Mouse (Mus musculus): ENCODE measurements at regions not wholly inside any gene's neighbourhood (a gene's known extent, or its start where the extent isn't known, plus 50 kb on each side); places are given as distances from the start of the nearest gene placed in this dataset.

GRCm38 (mm10) chr3:25208041-25208685 is 64.1 kb upstream of the Naaladl2 start:
- H3K4me3 ChIP-seq (ENCODE audit: control insufficient read depth in 1 of 2, insufficient read depth in 1 of 2, low read depth in 2 of 2, low read length in 2 of 2): no peak overlapping the region
- H3K4me1 ChIP-seq (ENCODE audit: control insufficient read depth in 1 of 2, insufficient read depth in 2 of 2, low read length in 2 of 2): no peaks in the 10 kb centered on the region
- no peaks in the 10 kb centered on the region for H3K36me3 ChIP-seq (ENCODE audit: control insufficient read depth in 1 of 2, insufficient read depth in 2 of 2, low read length in 2 of 2)
- H3K9me3 ChIP-seq (replicated peaks; ENCODE audit: insufficient read depth, low read length): no peaks in the 10 kb centered on the region
- no peak for DNase-seq (ENCODE audit: low read depth, low spot score)
- H3K27me3 ChIP-seq (ENCODE audit: control insufficient read depth in 1 of 2, insufficient read depth in 2 of 2, low read length in 2 of 2): no peaks in the 10 kb centered on the region; a peak in 1 of 4 replicates
- H3K9ac ChIP-seq (ENCODE audit: control insufficient read depth, low read depth, low read length, poor library complexity, severe bottlenecking): no peak overlapping the region
- no peak for TF ChIP-seq NELFE (IDR thresholded peaks at IDR 0.05; ENCODE audit: low read depth, low read length)
- TF ChIP-seq POLR2AphosphoS2 (IDR thresholded peaks at IDR 0.05; ENCODE audit: low read length): no peak
- TF ChIP-seq CTCF (IDR thresholded peaks at IDR 0.05 in 2 of 3, conservative IDR thresholded peaks at IDR 0.05 in 1 of 3; ENCODE audit: control insufficient read depth in 1 of 3, insufficient read depth in 1 of 3, low read depth in 2 of 3, low read length in 3 of 3, poor library complexity in 1 of 3, severe bottlenecking in 1 of 3): no peak
- TF ChIP-seq MAX (IDR thresholded peaks at IDR 0.05; ENCODE audit: low read length): no peak
- TF ChIP-seq USF2 (IDR thresholded peaks at IDR 0.05; ENCODE audit: borderline replicate concordance in 1 of 2, insufficient read depth in 1 of 2, low read depth in 1 of 2, low read length in 2 of 2): no peak
- TF ChIP-seq ZNF384 (IDR thresholded peaks at IDR 0.05; ENCODE audit: low read depth, low read length): no peak
- no peaks in the 10 kb centered on the region for H3K79me2 ChIP-seq (ENCODE audit: control insufficient read depth, insufficient read depth, low read length, poor library complexity)
- no peak overlapping the region for H3K27ac ChIP-seq (ENCODE audit: control insufficient read depth, low read depth, low read length)

All from MEL (cell line).